Mouse (Mus musculus) bone marrow, adult 2 months (tissue): ENCODE measurements at regions not wholly inside any gene's neighbourhood (a gene's known extent, or its start where the extent isn't known, plus 50 kb on each side); places are given as distances from the start of the nearest gene placed in this dataset.

Experiments used
- CTCF ChIP-seq: fragments of 200-500 bp; IDR thresholded peaks from 2 replicates; pipeline ENCODE4 v1.5.1; 2011; ENCODE audit warnings: low read length, control low read depth; ENCODE audit not compliant: control insufficient read depth, insufficient read depth
- POLR2A ChIP-seq: fragments of 200-500 bp; IDR thresholded peaks from 2 replicates; pipeline ENCODE4 v1.6.1; 2011; ENCODE audit warnings: low read depth, mild to moderate bottlenecking, control low read depth, low read length, borderline replicate concordance; ENCODE audit not compliant: control insufficient read depth

DNA sequence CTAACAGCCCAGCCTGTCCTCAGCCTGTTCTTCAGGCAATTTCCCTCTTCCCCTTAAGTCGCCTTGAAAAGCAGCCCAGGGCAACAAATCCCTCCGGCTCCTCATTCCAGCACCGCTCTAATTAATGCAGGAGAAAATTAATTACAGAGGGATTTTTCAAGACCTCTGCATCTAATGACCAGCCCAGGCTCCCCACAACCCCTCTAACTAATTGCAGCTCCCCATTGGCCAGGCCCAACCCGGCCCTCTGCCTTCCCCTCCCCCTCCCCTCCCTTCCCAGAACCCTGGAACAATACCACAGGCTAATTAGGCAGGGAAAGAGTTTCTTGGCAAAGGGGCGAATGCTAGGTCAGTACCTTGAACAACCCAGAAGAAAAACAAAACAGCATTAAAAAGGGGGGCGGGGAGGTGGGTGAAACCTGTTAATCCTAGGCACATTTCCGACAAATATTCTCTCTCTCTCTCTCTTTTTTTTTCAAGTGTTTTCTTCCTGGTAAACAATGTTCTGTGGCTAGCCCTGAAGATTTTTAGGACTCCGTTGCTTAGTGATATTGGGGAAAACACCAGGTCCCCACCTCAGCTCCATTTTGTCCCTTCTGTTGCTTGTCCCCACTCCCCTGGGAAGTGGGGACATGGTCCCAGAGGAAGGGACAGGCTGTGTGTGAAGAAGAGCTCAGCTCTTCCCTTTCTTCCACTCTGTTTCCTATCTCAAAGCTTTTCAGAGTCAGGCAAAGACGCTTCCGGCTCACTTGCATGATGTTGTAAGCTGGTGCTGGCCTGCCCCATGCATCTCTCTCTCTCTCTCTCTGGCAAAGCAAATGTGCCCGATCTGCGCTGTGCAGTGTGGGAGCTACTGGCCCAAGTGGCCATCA lies 195.1 kb downstream of the Sox9 start:
- no peak for TF ChIP-seq POLR2A
- no peak for TF ChIP-seq CTCF
